Mouse (Mus musculus) E14TG2a.4 (cell line): ENCODE data around the gene Ghr.

Experiments
- CTCF ChIP-seq: conservative IDR thresholded peaks from 2 replicates; pipeline ENCODE4 v1.5.1; 2014; ENCODE audit warnings: low read length
- NANOG ChIP-seq: IDR thresholded peaks from 2 replicates; pipeline ENCODE4 v1.6.1; 2014; ENCODE audit warnings: borderline replicate concordance, low read length, mixed read lengths
- POU5F1 ChIP-seq: IDR thresholded peaks from 2 replicates; pipeline ENCODE4 v1.6.1; 2014; ENCODE audit warnings: low read length, borderline replicate concordance

- TF ChIP-seq CTCF (no peak), POU5F1 (no peak), NANOG (no peak)
Measured at GRCm38 (mm10) chr15:3455572-3455971, 127.7 kb downstream of the Ghr start.
